Mouse (Mus musculus) R1 (cell line): Measurements from ENCODE around the gene Creld2.
A peak's percentile ranks its signal among the peaks of the same experiment; 100 is the strongest.

Experiments used
- DNase-seq: peaks from one replicate; pipeline ENCODE4 v3.0.0-alpha.2; 2018; ENCODE audit warnings: low read depth, low spot score

Gene Creld2

GRCm38 (mm10) chr15:88866934-88867356 is 47.5 kb downstream of the Creld2 start:
- peak; percentile 59 for DNase-seq

- peak; percentile 99 for DNase-seq
These were observed 48.0 kb downstream of the Creld2 start for GRCm38 (mm10) chr15:88867368-88868023.

GRCm38 (mm10) chr15:88868024-88868742 is 48.7 kb downstream of the Creld2 start:
- no peak for DNase-seq

GRCm38 (mm10) chr15:88870418-88871185 is 51.2 kb downstream of the Creld2 start:
- DNase-seq: no peak

- no peak for DNase-seq
These were observed 54.6 kb downstream of the Creld2 start for GRCm38 (mm10) chr15:88874061-88874460.

GRCm38 (mm10) chr15:88874477-88874876 is 55.0 kb downstream of the Creld2 start:
- DNase-seq: no peak

- DNase-seq: no peak
These were observed 56.2 kb downstream of the Creld2 start for GRCm38 (mm10) chr15:88875625-88876081.
